Mouse (Mus musculus): ENCODE results near the gene Gm28230.

Gm28230 gene

GRCm38 (mm10) chr2:74739476-74739800 is 12.9 kb downstream of the Gm28230 start:
- DNase-seq (ENCODE audit: low read depth, low spot score): no peak

GRCm38 (mm10) chr2:74739869-74740268 is 13.3 kb downstream of the Gm28230 start:
- no peak for DNase-seq (ENCODE audit: low read depth, low spot score)

DNA sequence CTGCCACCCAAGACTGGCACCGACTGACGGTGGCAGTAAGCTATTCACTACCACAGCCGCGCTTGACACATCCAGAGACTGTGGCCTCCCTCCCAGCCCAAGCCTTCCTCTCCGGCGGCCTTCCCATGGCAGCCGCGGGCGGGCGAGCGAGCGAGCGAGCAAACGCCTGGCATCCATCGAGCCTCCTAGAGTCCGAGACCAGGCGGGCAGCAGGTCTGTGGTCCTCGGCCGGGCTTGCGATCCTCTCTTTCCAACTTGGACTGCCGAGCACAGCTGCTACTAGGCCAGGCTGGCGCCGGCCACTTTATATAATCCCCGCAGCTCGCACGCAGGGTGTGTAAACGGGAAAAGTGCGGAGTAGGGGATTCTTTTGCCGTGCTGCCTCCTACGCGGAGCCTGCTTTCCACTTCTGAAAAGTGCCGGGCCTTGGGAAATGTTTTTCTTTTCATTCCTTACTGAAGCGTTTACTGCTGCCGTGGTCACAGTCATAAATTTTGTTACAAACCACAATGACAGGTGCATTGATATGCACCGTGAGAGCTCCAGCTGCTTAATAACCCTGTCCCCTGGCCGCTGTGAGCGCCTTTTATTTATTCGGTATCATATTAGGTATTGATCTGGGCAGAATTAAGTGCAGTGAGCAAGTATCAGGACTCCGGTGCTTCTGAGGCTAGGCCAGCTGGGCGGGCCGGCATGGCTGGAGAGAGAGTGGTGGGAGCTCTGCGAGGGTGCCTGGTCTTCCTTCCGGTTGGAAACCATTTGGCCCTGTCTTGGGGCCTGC is 14.0 kb downstream of the Gm28230 start:
- no peak for DNase-seq (ENCODE audit: low read depth, low spot score)

DNA sequence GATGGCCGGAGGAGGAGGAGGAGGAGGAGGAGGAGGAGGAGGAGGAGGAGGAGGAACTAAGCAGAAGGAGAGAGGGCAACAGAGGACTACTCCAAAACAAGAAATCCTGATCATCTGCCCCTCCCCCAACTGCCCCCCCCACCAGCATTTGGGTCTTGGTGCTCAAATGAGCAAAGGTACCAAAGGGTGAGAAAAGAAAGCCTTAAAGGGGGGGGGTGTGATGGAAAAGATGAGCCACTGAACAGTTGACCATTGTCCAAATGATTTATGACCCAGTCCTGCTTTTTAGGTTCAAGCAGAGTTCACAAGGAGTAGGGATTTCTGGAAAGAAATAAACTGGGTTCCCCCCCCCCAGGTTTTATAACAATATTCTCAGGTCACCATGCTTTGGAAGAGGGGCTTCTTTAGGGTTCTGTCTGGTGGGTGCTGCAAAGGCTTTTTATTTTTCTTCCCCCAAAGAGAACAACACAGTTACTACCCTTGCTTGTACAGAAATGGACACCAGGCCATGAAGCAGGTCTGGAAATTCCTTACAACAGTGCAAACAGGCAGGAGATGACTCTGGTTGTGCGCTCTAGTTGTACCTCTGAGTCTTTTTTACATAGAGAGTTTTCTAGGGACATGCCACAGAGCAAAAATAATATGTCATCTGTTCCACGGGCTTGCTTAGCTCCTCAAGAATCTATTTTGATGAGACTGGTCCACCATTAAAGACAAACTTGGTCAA is 14.9 kb downstream of the Gm28230 start:
- no peak for DNase-seq (ENCODE audit: low read depth, low spot score)

- DNase-seq (ENCODE audit: low read depth, low spot score): no peak
Measured at GRCm38 (mm10) chr2:74741979-74742277, 15.4 kb downstream of the Gm28230 start.

DNA sequence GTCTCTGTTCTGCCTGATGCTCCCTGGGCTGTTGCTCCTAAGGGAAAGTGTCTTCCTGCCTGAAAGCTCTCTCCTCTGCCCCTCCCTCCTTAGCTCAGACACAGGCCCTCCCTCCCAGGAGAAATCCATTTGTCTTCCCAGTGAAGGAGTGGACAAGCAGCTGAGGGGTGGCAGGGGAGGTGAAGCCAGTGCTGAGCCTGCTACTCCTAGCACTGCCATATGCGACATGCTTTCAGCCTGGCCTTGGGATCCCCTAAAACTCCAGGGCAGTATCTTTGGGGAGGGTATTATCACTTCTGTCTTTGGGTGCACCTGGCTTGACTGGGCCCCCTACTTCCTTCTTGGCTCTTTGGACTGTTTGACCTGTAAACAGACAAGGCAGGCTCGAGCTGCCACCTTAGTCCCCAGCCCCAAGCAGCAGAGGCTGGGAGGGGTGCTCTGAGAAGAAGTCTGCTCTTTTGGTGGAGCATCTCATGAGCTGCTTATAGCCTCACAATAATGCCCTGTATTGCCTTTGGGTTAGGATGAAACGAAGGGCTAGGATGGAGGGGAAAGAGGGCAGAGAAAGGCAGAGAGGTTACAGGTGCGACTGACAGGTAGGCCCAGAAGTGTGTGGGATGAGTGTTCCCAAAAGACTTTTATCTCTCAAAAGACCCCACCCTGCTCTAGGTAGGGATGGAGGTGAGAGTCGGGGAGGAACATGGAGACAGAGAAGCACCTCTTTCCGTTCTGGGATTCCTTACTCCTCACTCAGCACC is 19.2 kb downstream of the Gm28230 start:
- no peak for DNase-seq (ENCODE audit: low read depth, low spot score)

- DNase-seq (ENCODE audit: low read depth, low spot score): no peak
Measured at GRCm38 (mm10) chr2:74746298-74746921, 19.9 kb downstream of the Gm28230 start.

- DNase-seq (ENCODE audit: low read depth, low spot score): no peak
Measured at GRCm38 (mm10) chr2:74747006-74747405, 20.5 kb downstream of the Gm28230 start.

- DNase-seq (ENCODE audit: low read depth, low spot score): no peak
Measured at GRCm38 (mm10) chr2:74747661-74748141, 21.2 kb downstream of the Gm28230 start.

DNA sequence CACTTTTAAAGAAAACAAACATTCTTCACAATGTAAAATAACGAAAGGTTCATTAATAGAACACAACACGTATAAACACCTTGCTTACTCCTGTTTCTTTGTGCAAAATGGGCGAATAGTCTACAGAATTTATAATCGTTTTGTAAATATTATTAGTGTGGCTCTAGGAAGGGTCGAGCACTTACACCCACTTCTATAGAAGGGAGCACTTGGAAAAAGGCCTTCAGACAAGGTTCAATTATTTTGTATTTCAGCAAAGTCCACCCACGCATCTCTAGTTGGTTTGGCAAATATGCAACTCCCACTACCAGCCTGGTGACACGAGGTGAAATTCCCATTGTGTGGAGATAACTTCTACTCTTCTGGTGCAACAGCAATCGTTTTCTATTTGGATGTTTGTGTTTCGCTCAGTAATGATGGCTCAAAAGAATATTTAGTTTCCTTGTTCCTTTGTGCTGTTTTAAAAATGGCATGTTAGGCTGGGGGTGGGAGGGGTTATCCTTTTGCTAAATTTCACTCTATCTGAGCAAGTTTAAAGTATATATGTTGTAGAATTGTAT is 22.0 kb downstream of the Gm28230 start:
- DNase-seq (ENCODE audit: low read depth, low spot score): no peak

DNA sequence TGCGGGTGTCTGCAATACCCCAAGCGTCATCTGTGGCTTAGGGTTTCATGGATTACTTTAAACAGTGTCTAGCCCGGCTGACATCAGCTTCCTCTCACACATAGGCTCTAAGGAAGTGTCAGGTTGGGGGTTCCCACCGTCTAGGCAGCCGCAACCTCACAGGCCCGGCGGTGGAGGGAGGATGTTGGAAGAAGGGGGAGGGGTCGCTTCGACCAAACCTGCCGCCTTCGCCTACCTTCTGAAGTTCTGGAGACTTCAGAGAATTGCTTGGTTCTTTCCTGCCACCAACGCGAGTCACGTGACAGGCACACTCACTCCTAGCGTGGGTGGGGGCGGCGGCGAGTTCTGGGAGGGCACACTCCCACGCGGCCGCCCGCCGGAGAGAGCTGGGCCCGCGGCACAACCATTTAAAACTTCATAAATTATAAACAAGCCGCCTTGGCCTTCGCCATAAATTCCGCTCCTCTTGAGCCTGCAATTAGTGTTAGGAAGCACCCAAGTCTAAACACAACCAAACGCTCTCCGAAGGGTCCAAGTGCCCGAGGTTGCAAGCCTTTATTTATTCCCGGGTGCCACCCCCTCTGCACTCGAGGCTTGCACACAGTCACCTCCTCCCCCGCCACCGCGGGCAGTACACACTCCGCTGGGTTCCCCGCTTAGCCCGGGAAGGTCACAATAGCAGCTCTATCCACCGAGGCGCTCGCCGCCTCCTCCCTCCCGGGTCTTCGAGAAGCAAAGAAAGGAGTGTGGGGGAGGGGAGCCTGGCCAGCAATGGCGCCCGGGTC is 23.0 kb downstream of the Gm28230 start:
- no peak for DNase-seq (ENCODE audit: low read depth, low spot score)

- DNase-seq (ENCODE audit: low read depth, low spot score): no peak
Measured at GRCm38 (mm10) chr2:74750731-74751250, 24.3 kb downstream of the Gm28230 start.

DNA sequence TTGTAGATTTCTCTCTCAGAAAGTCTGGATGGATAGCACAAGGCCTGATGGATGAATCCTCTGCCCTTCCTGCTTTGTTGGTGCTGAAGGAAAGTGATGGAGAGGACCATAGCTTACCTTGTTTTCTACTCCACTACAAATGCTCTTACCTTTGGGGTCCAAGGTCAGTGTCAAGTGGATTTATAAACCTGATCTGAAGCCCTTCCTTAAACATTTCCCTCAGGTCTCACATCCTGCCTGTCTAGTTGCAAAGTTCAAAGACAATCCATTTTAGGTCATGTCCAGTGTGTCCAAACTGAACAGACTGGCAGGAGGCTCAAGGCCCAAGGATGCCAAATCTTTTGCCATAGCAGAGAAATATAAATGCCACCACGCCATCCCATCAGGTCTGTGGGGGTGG is 25.3 kb downstream of the Gm28230 start:
- no peak for DNase-seq (ENCODE audit: low read depth, low spot score)

DNA sequence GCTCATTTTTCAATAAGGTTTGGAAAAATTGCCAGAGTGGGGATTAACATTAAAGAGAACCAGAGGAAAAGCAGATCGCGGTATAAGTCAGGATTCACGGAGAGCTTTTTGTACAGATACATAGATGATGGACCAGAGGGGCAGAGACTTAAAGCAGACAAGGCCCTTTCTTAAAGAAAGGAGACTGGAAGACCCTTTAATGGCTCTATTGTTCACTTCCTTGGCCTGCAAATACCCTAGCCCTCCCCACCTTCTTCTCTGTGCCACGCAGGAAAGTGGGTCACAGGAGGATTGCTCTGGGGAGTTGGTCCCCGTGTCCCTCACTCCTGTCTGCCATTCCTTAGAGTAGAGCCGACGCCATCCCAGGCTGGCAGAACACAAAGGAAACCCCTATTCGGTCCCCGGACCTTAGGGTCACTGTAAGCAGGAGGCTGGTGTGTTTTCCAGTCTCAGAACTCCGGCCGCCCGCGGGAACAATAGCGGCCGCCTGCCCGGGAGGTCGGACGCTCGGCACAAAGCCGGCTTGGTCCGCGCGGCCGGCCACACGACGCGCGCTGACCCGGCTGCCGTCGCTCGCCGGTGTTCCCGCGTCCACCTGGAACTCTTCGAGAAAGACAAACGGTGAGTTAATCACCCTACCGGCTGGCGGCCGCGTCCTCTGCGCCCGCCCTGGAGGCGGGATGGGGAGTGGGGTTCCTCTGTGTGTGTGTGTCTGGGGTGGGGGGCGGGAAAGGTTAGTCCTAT is 26.1 kb downstream of the Gm28230 start:
- no peak for DNase-seq (ENCODE audit: low read depth, low spot score)

- no peak for DNase-seq (ENCODE audit: low read depth, low spot score)
Measured at GRCm38 (mm10) chr2:74753175-74753523, 26.6 kb downstream of the Gm28230 start.

GRCm38 (mm10) chr2:74753711-74754110 is 27.2 kb downstream of the Gm28230 start:
- DNase-seq (ENCODE audit: low read depth, low spot score): no peak

DNA sequence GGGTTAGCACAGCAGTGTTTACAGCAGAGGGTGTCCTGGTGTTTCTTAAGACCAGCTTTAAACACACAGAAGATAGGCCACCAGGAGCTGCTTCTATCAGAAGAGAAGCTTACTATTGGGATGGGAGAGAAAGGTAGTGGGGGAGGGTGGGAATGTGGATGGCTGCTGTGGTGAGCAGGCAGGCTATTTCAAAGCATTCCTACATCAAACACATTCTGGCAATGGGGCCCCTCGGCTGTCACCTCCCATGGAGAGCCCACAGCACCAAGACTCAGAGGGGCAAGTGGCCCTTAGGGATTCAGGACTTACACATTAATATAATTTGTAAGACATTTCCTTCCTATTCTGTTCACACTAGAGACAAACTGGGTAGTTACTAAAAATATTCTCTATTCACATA is 33.6 kb downstream of the Gm28230 start:
- no peak for DNase-seq (ENCODE audit: low read depth, low spot score)

DNA sequence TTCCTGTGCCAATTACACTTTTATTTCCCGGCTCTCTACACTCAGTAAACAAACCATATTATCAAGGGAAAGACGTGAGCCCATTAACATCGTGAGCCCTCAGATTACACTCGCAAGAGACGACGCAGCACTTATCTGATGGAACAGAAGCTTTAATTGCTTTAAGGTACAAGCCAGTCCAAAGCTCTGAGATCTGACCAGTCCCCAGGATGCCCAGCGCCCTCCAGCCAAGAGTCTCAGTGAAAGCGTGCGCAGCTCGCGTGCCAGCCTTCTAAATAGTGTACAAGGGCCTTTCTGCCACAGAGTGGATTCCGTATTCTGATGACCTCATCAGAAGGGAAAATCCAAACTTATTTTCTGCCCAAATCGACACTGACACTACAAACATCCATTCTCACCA is 35.4 kb downstream of the Gm28230 start:
- DNase-seq (ENCODE audit: low read depth, low spot score): no peak

DNA sequence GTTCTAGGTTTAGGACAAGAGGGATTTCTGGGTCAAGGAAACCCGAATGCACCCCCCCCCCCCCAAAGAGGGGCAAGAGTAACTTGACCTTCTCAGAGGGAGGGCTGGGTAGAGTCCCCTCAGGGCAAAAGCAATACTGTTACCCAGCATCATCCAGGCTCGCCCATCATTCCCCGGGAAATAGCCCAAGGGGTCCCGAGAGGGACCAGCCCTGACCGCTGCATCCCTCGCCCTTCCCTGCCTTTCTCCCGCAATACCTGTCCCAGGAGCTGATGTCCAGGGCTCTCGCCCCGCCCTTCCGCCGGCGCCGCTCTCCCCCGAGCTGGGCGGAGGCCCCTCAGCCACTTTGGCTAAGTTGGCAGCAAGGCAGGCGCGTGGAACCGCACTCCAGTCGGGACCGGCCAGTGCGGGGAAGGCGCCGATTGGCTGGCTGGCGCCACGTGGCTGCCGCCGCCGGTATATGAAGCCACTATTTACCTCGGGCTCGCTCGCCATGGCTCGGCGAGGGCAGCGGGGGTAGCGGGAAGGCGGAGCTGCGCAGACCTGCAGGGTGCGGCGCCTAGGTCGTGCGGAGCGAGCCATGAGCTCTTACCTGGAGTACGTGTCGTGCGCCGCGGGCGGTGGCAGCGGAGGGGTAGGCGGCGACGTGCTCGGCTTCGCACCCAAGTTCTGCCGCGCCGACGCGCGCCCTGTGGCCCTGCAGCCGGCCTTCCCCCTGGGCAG is 36.2 kb downstream of the Gm28230 start, which contains the start of gene Hoxd1:
Gene Hoxd1 (plus strand): TSS at position 459 of the 723 bp plus-strand sequence.
- DNase-seq (ENCODE audit: low read depth, low spot score): no peak
